Mouse (Mus musculus) liver, embryonic 12.5 days (tissue): ENCODE data around the gene Tmem217. TPM values are rescaled to one million over a fixed set of nuclear protein-coding genes. Genes with fewer than 3 reads are reported as not detected.

Experiments used
- ATAC-seq: fragments of 200-750 bp; cut with Nextera tagmentation; 2 replicates; pipeline ENCODE4 v1.8.0; 2017; ENCODE audit warnings: moderate number of reproducible peaks, mild to moderate bottlenecking, moderate library complexity
- H3K27ac ChIP-seq: fragments of 300-500 bp; sonication (generic); 2 replicates; pipeline ENCODE4 v1.5.1; 2016; ENCODE audit warnings: mild to moderate bottlenecking
- H3K27me3 ChIP-seq: fragments of 300-500 bp; sonication (generic); replicated peaks from 2 replicates; pipeline ENCODE4 v1.6.1; 2016; ENCODE audit warnings: mild to moderate bottlenecking, moderate library complexity
- H3K36me3 ChIP-seq: fragments of 300-500 bp; sonication (generic); 2 replicates; pipeline ENCODE4 v1.6.1; 2016; ENCODE audit warnings: mild to moderate bottlenecking, moderate library complexity
- H3K4me1 ChIP-seq: fragments of 300-500 bp; sonication (generic); 2 replicates; pipeline ENCODE4 v1.6.1; 2016
- H3K4me2 ChIP-seq: fragments of 300-500 bp; sonication (generic); 2 replicates; pipeline ENCODE4 v1.6.1; 2016; ENCODE audit warnings: mild to moderate bottlenecking, moderate library complexity
- H3K4me3 ChIP-seq: fragments of 300-500 bp; sonication (generic); 2 replicates; pipeline ENCODE4 v1.5.1; 2016; ENCODE audit warnings: mild to moderate bottlenecking, moderate library complexity
- H3K9ac ChIP-seq: fragments of 300-500 bp; sonication (generic); 2 replicates; pipeline ENCODE4 v1.6.1; 2016; ENCODE audit warnings: mild to moderate bottlenecking, moderate library complexity
- H3K9me3 ChIP-seq: fragments of 300-500 bp; sonication (generic); replicated peaks from 2 replicates; pipeline ENCODE4 v1.6.1; 2016; ENCODE audit warnings: mild to moderate bottlenecking, moderate library complexity
- WGBS: fragments of 180-500 bp; shearing (Covaris S2); methylation state at CpG from one replicate; pipeline ENCODE4 v1.1.7; 2016; ENCODE audit not compliant: insufficient replicate concordance; 5-methylcytosine and 5-hydroxymethylcytosine counted together
- polyA plus RNA-seq: library from polyadenylated mRNA; unstranded; fragments of >200 nt; fragmentation: Nextera tagmentation; extraction: Ambion mirVana; gene quantifications from 2 replicates; pipeline ENCODE4 v1.2.1, GENCODE M21; 2016

Tmem217 gene
- polyA plus RNA-seq, 1 experiment from 2014 or later: 0.67 TPM

DNA sequence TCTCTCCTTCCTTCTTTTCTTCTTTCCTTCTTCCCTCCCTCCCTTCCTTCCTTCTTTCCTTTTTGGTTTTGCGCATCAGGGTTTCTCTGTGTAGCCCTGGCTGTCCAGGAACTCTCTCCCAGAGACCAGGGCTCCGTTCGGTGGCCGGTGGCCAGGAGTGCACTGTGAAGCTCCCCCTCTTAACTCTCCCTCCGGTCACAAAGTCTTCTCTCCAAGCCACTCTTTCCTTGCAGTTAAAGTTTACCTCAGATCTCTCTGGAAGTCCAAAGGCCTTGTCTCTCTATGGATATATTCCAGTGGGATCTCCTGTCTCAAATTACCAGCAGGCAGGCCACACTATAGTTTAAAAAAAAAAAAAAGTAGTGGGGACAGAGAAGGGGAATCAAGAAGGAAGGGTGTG, 6.9 kb downstream of the Tmem217 start:
- Histone ChIP-seq H3K27me3 (no peaks in the 10 kb centered on the region), H3K9me3 (no peaks in the 10 kb centered on the region), H3K9ac (no peak overlapping the region), H3K36me3 (no peaks in the 10 kb centered on the region), H3K27ac (no peak overlapping the region), H3K4me1 (peaks cover 15% of the 10 kb centered on the region), H3K4me3 (no peak overlapping the region), H3K4me2 (no peak overlapping the region)
- WGBS: 86% methylated on average over 5 of the region's 5 CpGs
- no peak for ATAC-seq

DNA sequence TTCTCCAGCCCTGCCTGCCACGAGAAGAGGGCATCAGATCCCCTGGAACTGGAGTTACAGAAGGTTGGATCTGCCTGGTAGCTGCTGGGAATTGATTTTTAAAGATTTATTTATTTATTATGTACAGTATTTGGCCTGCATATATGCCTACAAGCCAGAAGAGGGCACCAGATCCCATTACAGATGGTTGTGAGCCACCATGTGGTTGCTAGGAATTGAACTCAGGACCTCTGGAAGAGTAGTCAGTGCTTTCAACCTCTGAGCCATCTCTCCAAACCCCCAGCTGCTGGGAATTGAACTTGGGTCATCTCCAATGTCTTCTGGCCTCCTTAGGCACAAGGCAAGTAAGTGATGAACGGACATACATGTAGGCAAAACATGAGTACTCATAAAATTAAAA, 8.1 kb downstream of the Tmem217 start:
- H3K9ac ChIP-seq: no peak overlapping the region
- no peak overlapping the region for H3K4me3 ChIP-seq
- H3K27ac ChIP-seq: no peak overlapping the region
- H3K27me3 ChIP-seq: no peaks in the 10 kb centered on the region
- no peak for ATAC-seq
- H3K4me2 ChIP-seq: no peak overlapping the region
- no peaks in the 10 kb centered on the region for H3K9me3 ChIP-seq
- WGBS: 63% methylated on average over 2 of the region's 2 CpGs
- H3K4me1 ChIP-seq: peaks cover 4% of the 10 kb centered on the region
- H3K36me3 ChIP-seq: no peaks in the 10 kb centered on the region

DNA sequence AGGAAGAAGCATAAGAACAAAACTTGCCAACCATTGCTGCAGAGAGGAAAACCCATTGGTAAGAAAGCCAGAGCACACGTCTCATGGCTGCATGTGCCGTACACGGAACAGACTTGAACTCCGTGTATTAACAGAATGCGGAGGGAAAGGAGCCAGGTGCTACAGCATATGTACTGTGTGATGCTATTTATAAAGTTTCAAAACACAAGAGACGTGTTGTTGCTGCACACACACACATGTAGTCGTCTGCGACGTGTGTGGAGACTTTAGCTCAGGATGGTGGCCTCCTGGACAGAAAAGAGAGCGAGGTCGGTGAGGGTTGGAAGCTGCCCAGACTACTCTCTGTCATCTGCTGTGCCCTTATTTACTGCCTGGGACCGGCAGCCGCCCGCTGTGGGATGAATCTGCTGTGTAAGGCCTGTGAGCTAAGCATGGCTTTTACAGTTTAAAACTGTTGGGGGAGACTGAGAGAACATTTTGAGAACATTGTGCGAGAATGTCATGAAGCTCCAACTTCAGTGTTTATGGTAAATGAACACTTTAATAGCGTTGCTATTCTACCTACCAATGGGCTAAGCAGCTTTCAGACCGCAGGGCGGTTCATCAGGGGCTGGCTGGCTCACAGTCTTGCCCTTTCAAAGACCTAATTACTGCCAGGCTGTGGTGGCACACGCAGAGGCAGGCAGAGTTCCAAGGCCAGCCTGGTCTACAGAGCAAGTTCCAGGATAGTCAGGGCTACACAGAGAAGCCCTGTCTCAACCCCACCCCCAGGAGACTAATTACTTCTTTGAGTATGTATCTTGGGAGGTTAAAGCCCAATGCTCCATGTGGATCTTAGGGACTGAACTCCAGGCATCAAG, 9.1 kb downstream of the Tmem217 start:
- Histone ChIP-seq H3K4me1 (no peaks in the 10 kb centered on the region), H3K9ac (no peak overlapping the region), H3K36me3 (no peaks in the 10 kb centered on the region), H3K4me3 (no peak overlapping the region), H3K27ac (no peak overlapping the region), H3K4me2 (no peak overlapping the region), H3K9me3 (no peaks in the 10 kb centered on the region), H3K27me3 (no peaks in the 10 kb centered on the region)
- no peak for ATAC-seq
- WGBS: 81% methylated on average over 19 of the region's 19 CpGs

DNA sequence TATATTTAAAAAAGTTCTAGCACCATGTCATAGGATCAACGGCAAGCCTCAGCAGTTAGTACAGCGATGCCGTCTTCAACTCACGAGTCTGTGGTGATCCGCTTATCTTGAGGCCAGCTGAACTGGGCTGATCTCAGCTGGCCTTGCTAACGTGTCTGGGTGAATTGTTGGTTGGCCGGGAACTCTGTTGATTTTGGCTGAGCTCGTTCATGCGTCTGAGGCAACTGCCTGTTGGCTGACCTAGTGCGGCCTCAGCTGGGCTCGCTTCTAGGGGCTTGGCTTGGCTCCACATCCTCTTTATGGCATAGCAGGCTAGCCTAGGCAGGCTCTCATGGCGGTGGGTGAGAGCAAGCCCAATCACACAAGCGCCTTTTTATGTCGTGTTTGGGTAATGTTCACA, 10.8 kb downstream of the Tmem217 start:
- ATAC-seq: no peak
- Histone ChIP-seq H3K27me3 (no peaks in the 10 kb centered on the region), H3K9me3 (no peaks in the 10 kb centered on the region), H3K4me2 (no peak overlapping the region), H3K4me1 (no peaks in the 10 kb centered on the region), H3K27ac (no peak overlapping the region), H3K4me3 (no peak overlapping the region), H3K36me3 (no peaks in the 10 kb centered on the region), H3K9ac (no peak overlapping the region)
- WGBS: 62% methylated on average over 14 of the region's 14 CpGs

DNA sequence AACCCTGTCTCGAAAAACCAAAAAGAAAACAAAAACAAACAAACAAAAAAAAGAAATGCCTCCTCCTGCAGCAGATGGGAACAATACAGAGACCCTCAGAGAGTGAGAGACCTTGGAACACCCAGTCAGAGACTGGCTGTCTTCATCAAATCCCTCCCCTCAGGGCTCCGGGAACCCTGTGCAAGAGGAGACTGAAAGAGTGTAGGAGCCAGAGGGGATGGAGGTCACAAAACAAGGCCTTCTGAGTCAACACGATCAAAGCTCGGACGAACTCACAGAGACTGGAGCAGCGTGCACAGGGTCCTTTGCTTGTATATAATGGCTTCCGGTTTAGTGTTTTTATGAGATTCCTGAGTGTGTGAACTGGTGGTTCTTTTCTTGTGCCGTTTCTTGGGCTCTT, 11.8 kb downstream of the Tmem217 start:
- Histone ChIP-seq H3K4me3 (no peak overlapping the region), H3K9me3 (no peaks in the 10 kb centered on the region), H3K27ac (no peak overlapping the region), H3K4me1 (no peaks in the 10 kb centered on the region), H3K27me3 (no peaks in the 10 kb centered on the region), H3K4me2 (no peak overlapping the region), H3K9ac (no peak overlapping the region), H3K36me3 (no peaks in the 10 kb centered on the region)
- no peak for ATAC-seq
- WGBS: 72% methylated on average over 8 of the region's 8 CpGs

DNA sequence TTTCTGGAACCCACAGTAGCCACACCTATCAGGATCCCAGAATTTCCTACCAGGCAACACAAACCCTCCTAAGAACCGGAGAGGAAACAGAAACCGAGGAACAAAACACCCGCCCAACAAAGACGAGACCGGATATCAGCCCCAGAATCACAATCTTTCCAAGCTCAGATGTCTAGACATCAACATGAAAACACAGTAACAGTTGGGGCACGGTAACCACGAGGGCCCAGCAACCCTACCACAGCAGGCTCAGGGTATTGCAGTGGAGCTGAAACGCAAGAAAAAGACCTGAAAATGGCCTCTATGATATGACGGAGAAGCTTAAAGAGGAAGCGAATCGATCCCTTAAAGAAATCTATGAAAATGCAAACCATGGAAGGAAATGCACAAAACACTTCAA, 18.3 kb downstream of the Tmem217 start:
- Histone ChIP-seq H3K36me3 (no peaks in the 10 kb centered on the region), H3K9ac (no peak overlapping the region), H3K27ac (no peak overlapping the region), H3K4me1 (0 out of 2 replicates have a peak, but pooled peaks cover 9% of the 10 kb centered on the region), H3K9me3 (no peaks in the 10 kb centered on the region), H3K4me2 (no peak overlapping the region), H3K27me3 (no peaks in the 10 kb centered on the region), H3K4me3 (no peak overlapping the region)
- WGBS: 71% methylated on average over 11 of the region's 11 CpGs
- no peak for ATAC-seq

DNA sequence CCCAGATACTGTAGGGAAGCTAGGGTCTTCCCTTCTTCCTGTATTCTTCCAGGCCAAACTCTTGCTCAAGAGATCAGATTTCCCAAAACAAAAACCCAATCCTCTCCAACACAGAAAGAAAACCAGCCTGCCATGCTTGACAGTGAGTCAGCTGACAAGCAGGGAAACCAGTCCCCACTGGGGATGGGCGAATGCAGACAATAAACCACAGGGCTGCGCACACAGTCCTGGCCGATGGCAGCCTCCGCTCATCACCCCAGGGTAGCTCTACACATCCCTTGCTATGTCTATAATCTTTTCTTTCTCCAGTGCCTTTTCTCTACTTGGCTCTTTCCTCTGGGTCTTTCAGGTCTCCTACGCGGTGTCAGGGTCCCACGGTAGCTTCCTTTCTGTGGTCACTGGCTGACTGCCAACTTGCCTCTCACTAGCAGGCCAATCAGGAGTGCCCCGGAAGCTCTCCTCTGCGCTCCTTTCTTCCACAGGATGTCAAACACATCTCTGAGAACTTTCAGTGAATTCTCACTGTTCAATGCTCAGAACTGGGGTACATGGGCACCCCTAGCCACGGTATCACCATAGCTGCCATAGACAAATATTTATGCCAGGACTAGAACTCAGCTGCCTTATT, 20.3 kb downstream of the Tmem217 start:
- no peak overlapping the region for H3K4me3 ChIP-seq
- H3K27ac ChIP-seq: no peak overlapping the region
- no peak overlapping the region for H3K4me2 ChIP-seq
- no peak overlapping the region for H3K9ac ChIP-seq
- H3K9me3 ChIP-seq: no peaks in the 10 kb centered on the region
- no peaks in the 10 kb centered on the region for H3K36me3 ChIP-seq
- 37% methylated on average over 10 of the region's 10 CpGs for WGBS
- no peaks in the 10 kb centered on the region for H3K27me3 ChIP-seq
- 0 out of 2 replicates have a peak, but pooled peaks cover 9% of the 10 kb centered on the region for H3K4me1 ChIP-seq
- ATAC-seq: no peak

DNA sequence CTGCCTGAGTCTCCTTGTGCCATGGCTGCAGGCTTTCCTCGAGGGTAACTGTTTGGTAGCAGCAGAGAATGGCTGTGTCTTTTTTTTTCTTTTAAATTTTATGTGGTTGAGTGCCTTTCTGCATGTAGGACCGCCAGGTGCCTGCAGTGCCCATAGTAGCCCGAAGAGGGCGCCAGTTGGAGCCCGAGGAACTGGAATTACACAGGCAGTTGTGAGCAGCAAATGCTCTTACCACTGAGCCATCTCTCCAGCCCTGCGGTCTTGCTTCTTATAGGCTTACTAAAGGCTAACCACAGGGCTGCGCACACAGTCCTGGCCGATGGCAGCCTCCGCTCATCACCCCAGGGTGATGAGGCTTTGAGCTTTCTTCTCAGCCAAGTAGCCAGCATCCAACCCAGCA, 20.9 kb downstream of the Tmem217 start:
- WGBS: 63% methylated on average over 9 of the region's 9 CpGs
- Histone ChIP-seq H3K4me3 (no peak overlapping the region), H3K36me3 (no peaks in the 10 kb centered on the region), H3K9ac (no peak overlapping the region), H3K4me1 (0 out of 2 replicates have a peak, but pooled peaks cover 9% of the 10 kb centered on the region), H3K9me3 (no peaks in the 10 kb centered on the region), H3K27me3 (no peaks in the 10 kb centered on the region), H3K4me2 (no peak overlapping the region), H3K27ac (no peak overlapping the region)
- ATAC-seq: no peak

DNA sequence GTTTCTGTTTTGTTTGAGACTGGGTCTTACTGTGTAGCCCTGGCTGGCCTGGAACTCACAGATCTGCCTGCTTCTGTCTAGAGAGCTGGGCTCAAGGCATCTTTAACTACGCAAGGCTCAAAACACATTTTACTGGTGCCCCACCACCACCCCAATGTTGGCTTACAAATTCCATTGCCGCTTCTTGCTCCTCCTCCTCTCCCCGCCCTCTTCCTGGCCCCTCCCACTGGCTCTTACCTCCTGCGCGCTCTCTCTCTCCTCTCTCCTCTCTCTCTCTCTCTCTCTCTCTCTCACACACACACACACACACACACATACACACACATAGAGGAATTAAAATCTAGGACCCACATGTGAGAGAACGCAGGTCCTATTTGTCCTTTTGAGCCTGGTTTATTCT, 21.7 kb downstream of the Tmem217 start:
- H3K4me3 ChIP-seq: no peak overlapping the region
- no peak for ATAC-seq
- no peaks in the 10 kb centered on the region for H3K27me3 ChIP-seq
- WGBS: 73% methylated on average over 6 of the region's 6 CpGs
- peaks cover 5% of the 10 kb centered on the region; the same call in 1 of the 2 replicates for H3K9me3 ChIP-seq
- H3K27ac ChIP-seq: no peak overlapping the region
- no peak overlapping the region for H3K4me2 ChIP-seq
- H3K9ac ChIP-seq: no peak overlapping the region
- H3K4me1 ChIP-seq: 0 out of 2 replicates have a peak, but pooled peaks cover 9% of the 10 kb centered on the region
- no peaks in the 10 kb centered on the region for H3K36me3 ChIP-seq

DNA sequence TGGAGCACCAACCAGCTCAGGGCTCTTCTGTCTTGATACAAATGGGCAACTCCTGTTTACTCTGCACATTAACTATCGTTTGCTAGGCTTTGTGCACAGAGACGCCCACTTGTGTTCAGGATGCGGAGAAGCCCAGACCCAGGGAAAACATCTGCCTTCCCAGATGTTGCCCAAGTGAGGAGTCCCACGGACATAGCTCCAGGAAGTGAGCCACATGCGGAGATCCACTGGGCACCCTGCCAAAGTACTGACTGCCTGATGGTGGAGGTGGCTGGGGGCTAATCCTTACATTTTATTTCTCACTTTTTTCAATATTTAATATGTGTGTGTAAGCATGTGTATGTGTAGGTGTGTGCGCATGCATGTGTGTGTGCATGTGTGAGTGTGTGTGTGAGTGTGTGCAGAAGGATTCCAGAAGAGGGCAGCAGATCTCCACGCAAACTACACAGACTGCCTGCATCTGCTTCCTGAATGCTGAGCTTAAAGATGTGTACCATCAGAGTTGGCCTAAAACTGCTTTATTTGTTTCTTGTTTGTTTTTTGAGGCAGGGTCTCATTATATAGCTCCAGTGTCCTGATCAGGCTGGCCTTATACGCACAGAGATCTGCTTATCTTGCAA, 23.5 kb downstream of the Tmem217 start:
- no peak; the same call in 1 of the 2 replicates for ATAC-seq
- Histone ChIP-seq H3K4me1 (0 out of 2 replicates have a peak, but pooled peaks cover 9% of the 10 kb centered on the region), H3K27me3 (no peaks in the 10 kb centered on the region), H3K4me2 (no peak overlapping the region), H3K4me3 (no peak overlapping the region), H3K9me3 (peaks cover 6% of the 10 kb centered on the region; the same call in 1 of the 2 replicates), H3K27ac (no peak overlapping the region), H3K9ac (no peak overlapping the region), H3K36me3 (no peaks in the 10 kb centered on the region)
- WGBS: 81% methylated on average over 8 of the region's 8 CpGs

DNA sequence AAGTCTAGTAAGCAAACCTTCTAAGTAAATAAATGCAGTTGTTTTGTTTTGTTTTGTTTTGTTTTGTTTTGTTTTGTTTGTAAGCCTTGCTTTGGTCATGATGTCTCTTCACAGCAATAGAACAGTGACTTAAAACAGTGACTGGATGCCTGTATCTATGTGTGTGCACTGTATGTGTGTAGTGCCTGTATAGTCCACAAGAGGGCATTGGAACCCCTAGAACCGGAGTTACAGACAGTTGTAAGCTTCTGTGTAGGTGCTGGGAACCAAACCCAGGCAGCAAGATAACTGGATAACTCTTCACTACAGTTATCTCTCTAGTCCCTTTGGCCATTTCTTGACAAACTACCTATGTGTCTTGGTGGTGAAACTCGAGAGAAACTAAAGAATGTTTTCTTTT, 26.6 kb downstream of the Tmem217 start:
- WGBS: 71% methylated on average over 2 of the region's 2 CpGs
- no peak overlapping the region for H3K9ac ChIP-seq
- H3K4me3 ChIP-seq: no peak overlapping the region
- H3K27me3 ChIP-seq: no peaks in the 10 kb centered on the region
- no peaks in the 10 kb centered on the region for H3K36me3 ChIP-seq
- no peak for ATAC-seq
- no peak overlapping the region for H3K27ac ChIP-seq
- peaks cover 6% of the 10 kb centered on the region; the same call in 1 of the 2 replicates for H3K9me3 ChIP-seq
- no peak overlapping the region for H3K4me2 ChIP-seq
- H3K4me1 ChIP-seq: no peaks in the 10 kb centered on the region

DNA sequence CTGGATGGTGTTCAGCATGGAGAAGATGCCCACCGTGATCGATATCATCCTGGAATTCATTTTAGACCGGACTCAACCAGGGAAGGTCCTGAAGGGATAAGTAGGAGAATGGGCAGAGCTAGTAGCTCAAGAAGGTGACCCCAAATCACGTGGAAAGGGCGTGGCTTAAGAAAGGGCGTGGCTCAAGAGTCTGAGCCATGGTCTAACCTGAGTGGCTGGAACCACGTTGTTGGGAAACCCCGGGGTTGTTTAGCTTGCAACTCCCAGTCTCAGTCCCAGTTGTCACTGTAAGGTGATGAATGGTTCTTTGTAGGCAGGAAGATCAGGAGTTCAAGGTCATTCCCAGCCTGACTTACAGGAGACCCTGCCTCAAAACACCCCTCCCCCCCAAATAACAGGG, 32.5 kb downstream of the Tmem217 start:
- Histone ChIP-seq H3K27ac (no peak overlapping the region), H3K27me3 (no peaks in the 10 kb centered on the region), H3K4me3 (no peak overlapping the region), H3K4me2 (no peak overlapping the region), H3K36me3 (no peaks in the 10 kb centered on the region), H3K9ac (no peak overlapping the region), H3K9me3 (no peaks in the 10 kb centered on the region), H3K4me1 (peaks cover 1% of the 10 kb centered on the region; the same call in 1 of the 2 replicates)
- no peak for ATAC-seq
- 64% methylated on average over 8 of the region's 8 CpGs for WGBS
